Mouse (Mus musculus) forebrain, embryonic 13.5 days (tissue): ENCODE measurements around the gene Apbb1ip. TPM values are rescaled to one million over a fixed set of nuclear protein-coding genes. Genes with fewer than 3 reads are reported as not detected.
A peak's percentile ranks its signal among the peaks of the same experiment; 100 is the strongest.

Experiments used
- ATAC-seq: fragments of 200-750 bp; cut with Nextera tagmentation; 2 replicates; pipeline ENCODE4 v1.8.0; 2017
- H3K27ac ChIP-seq: fragments of 300-500 bp; sonication (generic); 2 replicates; pipeline ENCODE4 v1.5.1; 2015; ENCODE audit warnings: inconsistent platforms, mild to moderate bottlenecking, moderate library complexity
- H3K27me3 ChIP-seq: fragments of 300-500 bp; sonication (generic); 2 replicates; pipeline ENCODE4 v1.6.1; 2015; ENCODE audit warnings: mild to moderate bottlenecking, inconsistent platforms
- H3K36me3 ChIP-seq: fragments of 300-500 bp; sonication (generic); 2 replicates; pipeline ENCODE4 v1.6.1; 2015; ENCODE audit warnings: mild to moderate bottlenecking, inconsistent platforms; ENCODE audit not compliant: poor library complexity, severe bottlenecking
- H3K4me1 ChIP-seq: fragments of 300-500 bp; sonication (generic); 2 replicates; pipeline ENCODE4 v1.6.1; 2015; ENCODE audit warnings: inconsistent platforms
- H3K4me2 ChIP-seq: fragments of 300-500 bp; sonication (generic); 2 replicates; pipeline ENCODE4 v1.6.1; 2015; ENCODE audit warnings: inconsistent platforms, mild to moderate bottlenecking, moderate library complexity
- H3K4me3 ChIP-seq: fragments of 300-500 bp; sonication (generic); 2 replicates; pipeline ENCODE4 v1.5.1; 2015; ENCODE audit warnings: mild to moderate bottlenecking, inconsistent platforms
- H3K9ac ChIP-seq: fragments of 300-500 bp; sonication (generic); 2 replicates; pipeline ENCODE4 v1.6.1; 2015; ENCODE audit warnings: mild to moderate bottlenecking, inconsistent platforms
- H3K9me3 ChIP-seq: fragments of 300-500 bp; sonication (generic); replicated peaks from 2 replicates; pipeline ENCODE4 v1.6.1; 2016; ENCODE audit warnings: inconsistent platforms
- WGBS: fragments of 180-500 bp; shearing (Covaris S2); methylation state at CpG from one replicate; pipeline ENCODE4 v1.1.7; 2015; 5-methylcytosine and 5-hydroxymethylcytosine counted together
- polyA plus RNA-seq: library from polyadenylated mRNA; unstranded; fragments of >200 nt; fragmentation: Nextera tagmentation; extraction: Ambion mirVana; gene quantifications from 2 replicates; pipeline ENCODE4 v1.2.1, GENCODE M21; 2015

Apbb1ip gene
- polyA plus RNA-seq, 1 experiment from 2014 or later: 0.61 TPM

DNA sequence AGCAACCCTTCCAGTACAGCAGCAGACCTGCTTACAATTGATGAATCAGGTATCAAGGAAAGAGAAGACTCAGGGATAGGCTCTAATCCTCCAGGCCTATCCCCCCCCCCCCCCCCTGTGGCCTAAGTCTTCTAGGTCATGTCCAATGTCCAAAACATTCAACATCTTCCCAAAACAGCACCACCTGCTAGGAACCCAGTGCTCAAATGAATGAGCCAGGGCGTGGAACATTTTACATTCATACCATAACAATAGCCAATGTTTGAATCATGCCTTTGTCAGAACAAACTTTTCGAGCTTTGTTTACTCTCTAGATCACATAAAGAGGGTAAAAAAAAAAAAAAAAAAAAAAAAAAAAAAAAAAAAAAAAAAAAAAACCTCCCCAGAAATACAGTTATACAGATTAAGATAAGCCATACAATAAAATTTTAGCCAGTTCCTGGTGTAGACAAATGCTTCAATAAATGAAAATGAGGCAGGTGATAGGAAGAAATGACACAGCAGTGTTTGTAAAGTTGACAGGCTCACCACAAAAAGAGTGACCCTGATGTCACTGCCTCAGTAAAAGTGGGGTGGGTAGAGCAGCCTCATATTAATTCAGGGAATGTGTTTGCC lies 20.3 kb upstream of the Apbb1ip start:
- Histone ChIP-seq H3K27ac (no peak overlapping the region), H3K9ac (no peak overlapping the region), H3K36me3 (no peaks in the 10 kb centered on the region), H3K27me3 (no peaks in the 10 kb centered on the region), H3K9me3 (no peaks in the 10 kb centered on the region), H3K4me3 (no peak overlapping the region), H3K4me1 (no peaks in the 10 kb centered on the region), H3K4me2 (no peak overlapping the region)
- WGBS: 78% methylated on average over 2 of the region's 2 CpGs
- ATAC-seq: no peak

- Histone ChIP-seq H3K9ac (no peak overlapping the region), H3K27ac (no peak overlapping the region), H3K27me3 (no peaks in the 10 kb centered on the region), H3K4me2 (no peak overlapping the region), H3K4me1 (no peaks in the 10 kb centered on the region), H3K4me3 (no peak overlapping the region), H3K9me3 (no peaks in the 10 kb centered on the region), H3K36me3 (no peaks in the 10 kb centered on the region)
- WGBS: 86% methylated on average over 4 of the region's 4 CpGs
- no peak for ATAC-seq
Measured at GRCm38 (mm10) chr2:22754222-22754824, 19.6 kb upstream of the Apbb1ip start.

GRCm38 (mm10) chr2:22755561-22755960 lies 18.3 kb upstream of the Apbb1ip start:
- WGBS: 90% methylated on average over 6 of the region's 6 CpGs
- Histone ChIP-seq H3K4me1 (no peaks in the 10 kb centered on the region), H3K4me2 (no peak overlapping the region), H3K27ac (no peak overlapping the region), H3K9ac (no peak overlapping the region), H3K27me3 (no peaks in the 10 kb centered on the region), H3K36me3 (no peaks in the 10 kb centered on the region), H3K9me3 (no peaks in the 10 kb centered on the region), H3K4me3 (no peak overlapping the region)
- no peak for ATAC-seq

DNA sequence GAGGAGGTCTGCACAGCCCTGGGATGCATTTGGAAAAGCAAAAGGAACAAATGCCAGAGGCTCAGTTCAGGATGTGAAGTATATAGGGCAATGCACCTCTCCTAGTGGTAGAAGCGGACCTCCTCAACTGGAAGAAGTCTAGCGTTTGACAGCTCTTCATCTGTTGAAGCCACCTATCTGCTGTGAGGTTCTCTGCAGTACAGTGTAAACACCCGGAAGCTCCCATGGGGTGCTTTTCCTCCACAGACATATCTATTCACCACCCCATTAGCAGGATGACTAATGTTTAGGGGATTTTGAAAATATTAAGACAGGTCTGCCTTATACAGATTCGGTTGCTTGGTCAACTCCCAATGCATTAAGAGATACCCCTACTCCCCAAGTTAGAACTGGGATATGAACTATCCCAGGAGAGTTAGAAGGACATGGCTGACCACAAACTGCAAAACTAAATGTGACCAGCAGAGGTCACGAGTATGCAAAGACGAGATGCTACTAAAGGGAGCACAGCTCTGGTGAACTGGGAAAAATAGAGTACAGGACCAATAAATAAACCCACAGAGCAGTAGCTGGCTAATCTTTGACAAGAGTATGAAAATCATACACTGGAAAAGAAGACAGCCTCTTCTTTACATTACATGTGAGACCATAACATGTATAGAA lies 15.5 kb upstream of the Apbb1ip start:
- Histone ChIP-seq H3K36me3 (no peaks in the 10 kb centered on the region), H3K27me3 (no peaks in the 10 kb centered on the region), H3K4me2 (no peak overlapping the region), H3K4me1 (no peaks in the 10 kb centered on the region), H3K27ac (no peak overlapping the region), H3K9me3 (no peaks in the 10 kb centered on the region), H3K9ac (no peak overlapping the region), H3K4me3 (no peak overlapping the region)
- 50% methylated on average over 6 of the region's 6 CpGs for WGBS
- ATAC-seq: peak; percentile 66; the same call in 1 of the 2 replicates

GRCm38 (mm10) chr2:22760452-22760851 lies 13.4 kb upstream of the Apbb1ip start:
- Histone ChIP-seq H3K9me3 (no peaks in the 10 kb centered on the region), H3K36me3 (no peaks in the 10 kb centered on the region), H3K27ac (no peak overlapping the region), H3K4me2 (no peak overlapping the region), H3K4me3 (no peak overlapping the region), H3K27me3 (no peaks in the 10 kb centered on the region), H3K4me1 (no peaks in the 10 kb centered on the region), H3K9ac (no peak overlapping the region)
- WGBS: 61% methylated on average over 2 of the region's 2 CpGs
- ATAC-seq: no peak

DNA sequence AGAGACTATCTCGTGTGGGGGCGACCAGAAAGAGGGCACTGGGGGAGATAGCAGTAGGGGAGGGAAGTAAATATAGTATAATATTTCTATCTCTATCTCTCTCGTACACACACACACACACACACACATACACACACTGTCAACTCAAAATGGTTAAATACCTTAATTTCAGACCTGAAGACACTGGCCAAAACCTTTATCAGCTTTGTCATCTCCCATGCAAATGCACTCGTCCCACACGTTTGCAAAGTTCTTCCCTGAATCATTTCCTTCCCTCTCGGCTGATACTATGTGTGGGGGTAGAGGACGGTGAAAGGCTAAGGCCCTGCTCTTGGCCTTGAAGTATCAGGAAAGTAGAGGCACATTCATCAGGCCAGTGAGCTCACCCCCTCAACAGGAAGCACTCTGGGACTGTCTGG lies 12.8 kb upstream of the Apbb1ip start:
- ATAC-seq: no peak
- Histone ChIP-seq H3K27ac (no peak overlapping the region), H3K9ac (no peak overlapping the region), H3K9me3 (no peaks in the 10 kb centered on the region), H3K4me3 (no peak overlapping the region), H3K4me2 (no peak overlapping the region), H3K36me3 (no peaks in the 10 kb centered on the region), H3K27me3 (no peaks in the 10 kb centered on the region), H3K4me1 (no peaks in the 10 kb centered on the region)
- WGBS: 84% methylated on average over 7 of the region's 7 CpGs

DNA sequence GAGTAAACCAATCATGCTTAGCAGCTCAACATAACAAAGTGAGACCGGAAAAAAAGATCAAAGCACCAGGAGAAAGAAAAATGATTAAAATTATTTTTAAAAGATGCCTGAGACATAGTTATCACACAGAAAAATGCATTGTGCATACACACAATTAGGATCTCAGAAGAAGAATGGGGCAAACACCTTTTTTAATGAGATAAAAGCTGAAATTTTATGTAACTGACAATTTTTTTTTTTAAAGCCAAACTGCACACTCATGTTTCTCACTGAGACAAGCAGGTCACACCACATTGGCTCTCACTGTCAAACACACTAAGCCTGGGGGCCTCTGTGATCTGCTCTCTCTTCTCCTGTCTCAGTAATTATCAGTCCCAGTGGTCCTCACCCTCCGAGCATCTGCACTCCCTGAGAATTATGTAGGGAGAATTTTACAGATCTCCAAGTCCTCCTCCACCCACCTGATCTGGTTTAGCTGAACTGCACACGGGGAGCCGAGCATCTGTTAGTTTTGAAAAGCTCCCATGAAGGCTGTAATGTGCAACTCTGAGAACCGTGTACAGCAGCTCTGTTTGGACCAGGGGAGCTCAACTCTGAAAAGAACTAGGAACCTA lies 9.0 kb upstream of the Apbb1ip start:
- no peaks in the 10 kb centered on the region for H3K4me1 ChIP-seq
- H3K36me3 ChIP-seq: no peaks in the 10 kb centered on the region
- 66% methylated on average over 5 of the region's 5 CpGs for WGBS
- no peak overlapping the region for H3K9ac ChIP-seq
- no peak for ATAC-seq
- no peaks in the 10 kb centered on the region for H3K27me3 ChIP-seq
- no peak overlapping the region for H3K27ac ChIP-seq
- H3K9me3 ChIP-seq: no peaks in the 10 kb centered on the region
- H3K4me2 ChIP-seq: no peak overlapping the region
- no peak overlapping the region for H3K4me3 ChIP-seq

GRCm38 (mm10) chr2:22771311-22771710 lies 2.6 kb upstream of the Apbb1ip start:
- no peak overlapping the region for H3K4me2 ChIP-seq
- no peak overlapping the region for H3K9ac ChIP-seq
- no peak overlapping the region for H3K27ac ChIP-seq
- peaks cover 8% of the 10 kb centered on the region; the same call in 1 of the 2 replicates for H3K4me1 ChIP-seq
- no peak overlapping the region for H3K4me3 ChIP-seq
- peaks cover 13% of the 10 kb centered on the region; the same call in 1 of the 2 replicates for H3K27me3 ChIP-seq
- no peak for ATAC-seq
- H3K36me3 ChIP-seq: no peaks in the 10 kb centered on the region
- no peaks in the 10 kb centered on the region for H3K9me3 ChIP-seq

DNA sequence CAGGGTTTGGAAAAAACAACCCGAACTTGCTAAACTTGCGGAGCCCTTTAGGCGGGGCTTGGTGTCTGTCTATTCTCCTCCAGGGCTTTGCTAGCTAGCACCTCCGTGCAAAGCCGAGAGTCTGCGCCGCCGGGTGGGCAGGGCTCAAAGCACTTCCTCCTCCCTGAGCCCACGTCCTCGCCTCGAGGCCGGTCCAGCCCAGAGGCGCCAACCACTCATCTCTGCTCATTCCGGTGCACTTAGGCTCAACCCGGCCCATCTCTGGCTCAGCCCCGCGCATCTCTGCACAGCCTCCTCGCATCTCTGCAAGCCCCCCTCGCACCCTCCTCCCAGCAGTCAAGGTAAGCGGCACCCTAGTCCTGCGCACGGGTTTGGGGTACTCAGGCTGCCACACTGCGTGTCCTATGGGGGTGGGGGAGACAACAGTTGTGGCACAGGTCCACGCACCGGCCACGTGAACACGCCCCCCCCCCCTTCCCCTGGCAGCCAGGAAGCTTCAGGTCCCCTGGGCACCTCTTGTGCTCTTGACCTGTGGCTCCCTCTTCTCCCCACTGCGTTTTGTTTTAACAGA lies 372 bp downstream of the Apbb1ip start:
- H3K9me3 ChIP-seq: no peaks in the 10 kb centered on the region
- peak overlapping the region; percentile 74 for H3K4me2 ChIP-seq
- peaks cover 8% of the 10 kb centered on the region; the same call in 1 of the 2 replicates for H3K4me1 ChIP-seq
- H3K4me3 ChIP-seq: peak overlapping the region; percentile 43
- H3K36me3 ChIP-seq: no peaks in the 10 kb centered on the region
- under 1% methylated on average over 28 of the region's 28 CpGs for WGBS
- peaks cover 13% of the 10 kb centered on the region; the same call in 1 of the 2 replicates for H3K27me3 ChIP-seq
- H3K27ac ChIP-seq: no peak overlapping the region
- peak; percentile 84 for ATAC-seq
- H3K9ac ChIP-seq: peak overlapping the region; percentile 60

DNA sequence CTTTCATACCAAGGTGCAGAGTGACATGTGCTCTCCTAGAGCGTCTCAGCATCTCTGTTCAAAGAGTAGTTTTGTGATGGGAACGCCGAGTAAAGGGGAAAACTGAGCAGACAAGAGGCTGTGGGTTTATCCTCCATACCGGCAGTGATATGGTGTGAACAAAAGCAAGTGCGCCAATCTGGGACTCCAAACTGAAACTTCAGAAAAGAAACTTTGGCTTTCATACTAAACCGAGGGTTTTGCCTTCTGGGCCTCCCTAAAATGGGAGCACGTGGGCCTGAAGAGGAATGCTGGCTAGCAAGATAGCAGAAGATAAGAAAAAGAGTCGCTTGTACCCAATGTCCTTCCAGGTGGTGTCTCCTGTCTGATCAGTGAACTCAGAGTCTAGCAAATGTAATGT lies 1.3 kb downstream of the Apbb1ip start:
- peaks cover 13% of the 10 kb centered on the region; the same call in 1 of the 2 replicates for H3K27me3 ChIP-seq
- ATAC-seq: no peak
- H3K4me3 ChIP-seq: no peak overlapping the region
- H3K27ac ChIP-seq: no peak overlapping the region
- no peaks in the 10 kb centered on the region for H3K36me3 ChIP-seq
- no peaks in the 10 kb centered on the region for H3K9me3 ChIP-seq
- no peak overlapping the region for H3K9ac ChIP-seq
- peaks cover 8% of the 10 kb centered on the region; the same call in 1 of the 2 replicates for H3K4me1 ChIP-seq
- 47% methylated on average over 8 of the region's 8 CpGs for WGBS
- no peak overlapping the region for H3K4me2 ChIP-seq

DNA sequence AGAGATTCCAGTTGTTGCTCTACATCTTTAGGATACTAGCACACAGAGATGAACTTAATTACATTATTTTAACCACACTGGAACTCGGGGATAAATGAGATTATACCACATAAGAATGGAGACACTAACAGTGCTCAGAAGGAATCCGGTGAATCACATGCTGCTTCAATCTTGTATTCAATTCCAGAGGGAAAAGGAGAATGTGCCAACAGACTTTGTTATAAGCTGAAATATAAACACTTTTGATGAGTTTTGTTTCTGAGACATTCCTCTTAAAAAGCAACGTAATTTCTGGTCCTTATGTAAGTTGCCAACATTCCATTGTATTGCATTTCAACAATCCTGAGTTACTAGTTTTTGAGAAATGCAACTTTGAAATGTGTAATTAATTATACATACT lies 1.8 kb downstream of the Apbb1ip start:
- Histone ChIP-seq H3K27me3 (peaks cover 13% of the 10 kb centered on the region; the same call in 1 of the 2 replicates), H3K4me1 (peaks cover 8% of the 10 kb centered on the region; the same call in 1 of the 2 replicates), H3K4me3 (no peak overlapping the region), H3K27ac (no peak overlapping the region), H3K9me3 (no peaks in the 10 kb centered on the region), H3K36me3 (no peaks in the 10 kb centered on the region), H3K9ac (no peak overlapping the region), H3K4me2 (no peak overlapping the region)
- 68% methylated on average over 3 of the region's 3 CpGs for whole genome bisulfite sequencing
- no peak for ATAC-seq
